In the genomic region with DNA sequence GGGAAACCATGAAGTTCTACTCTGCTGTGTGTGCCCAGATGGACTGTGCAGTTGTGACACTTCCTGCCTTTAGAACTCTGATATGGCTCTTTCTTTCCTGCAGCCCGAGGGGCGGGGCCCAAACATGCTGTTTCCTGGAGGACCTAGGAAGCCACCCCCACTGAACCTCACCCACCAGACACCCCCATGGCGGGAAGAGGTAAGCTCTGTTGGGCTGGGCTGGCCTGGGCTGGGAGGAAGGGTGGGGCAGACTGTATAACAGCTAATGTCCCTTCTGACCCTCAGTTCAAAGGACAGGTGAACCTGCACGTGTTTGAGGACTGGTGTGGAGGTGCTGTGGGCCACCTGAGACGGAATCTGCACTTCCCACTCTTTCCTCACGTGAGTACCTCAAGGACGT, we compare ENCODE assay signal across 16 mouse cellular contexts. TPM values are rescaled to one million over a fixed set of nuclear protein-coding genes. Genes with fewer than 3 reads are reported as not detected.
A peak's percentile ranks its signal among the peaks of the same experiment; 100 is the strongest.
DNase-seq lines count a peak whose midpoint lies in the region; ATAC-seq lines count a peak whose summit lies in the region.
"Had no signal": no experiment of that assay in that cellular context is flagged by ENCODE, and none has a peak within 500 bp of the region (broad histone marks: within the 10 kb centered on the region; RNA-seq: fewer than 3 reads in every experiment).

No protein-coding gene starts in this region.

- no peaks in the 10 kb centered on the region for H3K9me3 ChIP-seq in liver, embryonic 16.5 days (replicated peaks; ENCODE audit: control insufficient read depth, low read length)
- no peaks in the 10 kb centered on the region for H3K9me3 ChIP-seq in forebrain, embryonic 11.5 days (ENCODE audit: control insufficient read depth, low read length)
- no peaks in the 10 kb centered on the region for H3K9me3 ChIP-seq in heart, embryonic 12.5 days (replicated peaks)
- H3K9me3 ChIP-seq: embryonic facial prominence, embryonic 12.5 days; forebrain, embryonic 15.5 days; hindbrain, embryonic 10.5 days had no signal

- peak; percentile 93 for DNase-seq in 416B (ENCODE audit: low read depth)
- peak; percentile 51 for DNase-seq in CD4-positive, CD25-positive, alpha-beta regulatory T cell, adult 2 months (ENCODE audit: low read depth, low spot score)
- DNase-seq in induced T-regulatory cell, adult 2 months (ENCODE audit: low read depth): peak; percentile 79
- DNase-seq in forebrain, embryonic 11.5 days (ENCODE audit: low spot score): no peak
- DNase-seq in heart, adult 9 months (ENCODE audit: low spot score in 2 of 2): no peak
- DNase-seq: adrenal gland, postnatal 25 days; cerebellum, adult 11 months; lung, embryonic 14.5 days had no signal

- no peak overlapping the region for H3K27ac ChIP-seq in liver, embryonic 16.5 days (ENCODE audit: low read length)
- no peak overlapping the region for H3K27ac ChIP-seq in forebrain, embryonic 11.5 days (ENCODE audit: low read depth, low read length)
- no peak overlapping the region for H3K27ac ChIP-seq in heart, embryonic 12.5 days (ENCODE audit: poor library complexity, severe bottlenecking)
- H3K27ac ChIP-seq: embryonic facial prominence, embryonic 12.5 days; forebrain, embryonic 15.5 days; hindbrain, embryonic 10.5 days had no signal

- no peaks in the 10 kb centered on the region for H3K36me3 ChIP-seq in liver, embryonic 16.5 days (ENCODE audit: control insufficient read depth, insufficient read depth)
- peaks cover 10% of the 10 kb centered on the region; the same call in 1 of the 2 replicates for H3K36me3 ChIP-seq in forebrain, embryonic 11.5 days (ENCODE audit: control insufficient read depth, insufficient read depth, low read length)
- no peaks in the 10 kb centered on the region for H3K36me3 ChIP-seq in heart, embryonic 12.5 days

- H3K27me3 ChIP-seq in liver, embryonic 16.5 days (ENCODE audit: control insufficient read depth, insufficient read depth, low read depth, low read length): peaks cover 41% of the 10 kb centered on the region
- H3K27me3 ChIP-seq in forebrain, embryonic 11.5 days (ENCODE audit: control insufficient read depth, insufficient read depth, low read length): no peaks in the 10 kb centered on the region; the same call in 1 of the 2 replicates
- peaks cover 96% of the 10 kb centered on the region for H3K27me3 ChIP-seq in heart, embryonic 12.5 days (replicated peaks)
- H3K27me3 ChIP-seq: forebrain, embryonic 15.5 days had no signal

- no peak overlapping the region for H3K9ac ChIP-seq in liver, embryonic 16.5 days (ENCODE audit: low read depth, low read length)
- no peak overlapping the region for H3K9ac ChIP-seq in forebrain, embryonic 11.5 days (ENCODE audit: low read length)
- no peak overlapping the region for H3K9ac ChIP-seq in heart, embryonic 12.5 days
- H3K9ac ChIP-seq: embryonic facial prominence, embryonic 12.5 days; forebrain, embryonic 15.5 days; lung, embryonic 14.5 days had no signal

- no peak overlapping the region for H3K4me3 ChIP-seq in liver, embryonic 16.5 days (ENCODE audit: low read depth, low read length)
- H3K4me3 ChIP-seq in forebrain, embryonic 11.5 days (ENCODE audit: low read depth, low read length): no peak overlapping the region
- no peak overlapping the region for H3K4me3 ChIP-seq in heart, embryonic 12.5 days
- H3K4me3 ChIP-seq: embryonic facial prominence, embryonic 12.5 days; forebrain, embryonic 15.5 days; hindbrain, embryonic 10.5 days had no signal

- WGBS in liver, embryonic 16.5 days (ENCODE audit: insufficient replicate concordance): 24% methylated on average over 7 of the region's 7 CpGs
- 91% methylated on average over 7 of the region's 7 CpGs for WGBS in forebrain, embryonic 11.5 days
- 67% methylated on average over 7 of the region's 7 CpGs for WGBS in heart, embryonic 12.5 days

- H3K4me1 ChIP-seq in liver, embryonic 16.5 days (ENCODE audit: control insufficient read depth, low read depth, low read length): peaks cover 17% of the 10 kb centered on the region
- H3K4me1 ChIP-seq in forebrain, embryonic 11.5 days (replicated peaks; ENCODE audit: control insufficient read depth, insufficient read depth, low read length): peaks cover 10% of the 10 kb centered on the region; the same call in 1 of the 2 replicates
- H3K4me1 ChIP-seq in heart, embryonic 12.5 days (replicated peaks): 0 out of 2 replicates have a peak, but pooled peaks cover 8% of the 10 kb centered on the region

- H3K4me2 ChIP-seq in liver, embryonic 16.5 days (ENCODE audit: low read depth, low read length): no peak overlapping the region; the same call in 1 of the 2 replicates
- H3K4me2 ChIP-seq in forebrain, embryonic 11.5 days (ENCODE audit: low read depth, low read length, severe bottlenecking): no peak overlapping the region
- H3K4me2 ChIP-seq in heart, embryonic 12.5 days: no peak overlapping the region
- H3K4me2 ChIP-seq: embryonic facial prominence, embryonic 12.5 days; forebrain, embryonic 15.5 days; lung, embryonic 14.5 days had no signal

- peak; percentile 54 for ATAC-seq in liver, embryonic 16.5 days (ENCODE audit: low read depth)
- no peak for ATAC-seq in forebrain, embryonic 11.5 days (replicated peaks; ENCODE audit: low FRiP score)
- ATAC-seq in heart, embryonic 12.5 days (ENCODE audit: insufficient number of reproducible peaks, low FRiP score): no peak
- ATAC-seq: forebrain, embryonic 15.5 days had no signal

RNA-seq across cellular contexts. Expression of a gene that starts 3.3 kb away (rescaled TPM):
- polyA plus RNA-seq in liver, embryonic 16.5 days (2015; fragmentation: Nextera tagmentation; extraction: Ambion mirVana): 0.35 and 0.37 TPM in 2 replicates
- polyA plus RNA-seq in forebrain, embryonic 11.5 days (2014; fragmentation: Nextera tagmentation; extraction: Ambion mirVana): 22.3 and 23.5 TPM in 2 replicates
- 2.0 and 2.5 TPM in 2 replicates for polyA plus RNA-seq in heart, embryonic 12.5 days (2016; fragmentation: Nextera tagmentation; extraction: Ambion mirVana)

RNA-seq across cellular contexts. Expression of a gene that starts 13.8 kb away (rescaled TPM):
- polyA plus RNA-seq in liver, embryonic 16.5 days (2015; fragmentation: Nextera tagmentation; extraction: Ambion mirVana): 0.69 and 1.1 TPM in 2 replicates
- 1.1 and 1.9 TPM in 2 replicates for polyA plus RNA-seq in forebrain, embryonic 11.5 days (2014; fragmentation: Nextera tagmentation; extraction: Ambion mirVana)
- 0.41 and 0.50 TPM in 2 replicates for polyA plus RNA-seq in heart, embryonic 12.5 days (2016; fragmentation: Nextera tagmentation; extraction: Ambion mirVana)
- polyA plus RNA-seq: forebrain, embryonic 15.5 days had no signal

RNA-seq across cellular contexts. Expression of a gene that starts 35.2 kb away (rescaled TPM):
- polyA plus RNA-seq in liver, embryonic 16.5 days (2015; fragmentation: Nextera tagmentation; extraction: Ambion mirVana): not detected in 2 replicates
- not detected in 2 replicates for polyA plus RNA-seq in forebrain, embryonic 11.5 days (2014; fragmentation: Nextera tagmentation; extraction: Ambion mirVana)
- not detected in 2 replicates for polyA plus RNA-seq in heart, embryonic 12.5 days (2016; fragmentation: Nextera tagmentation; extraction: Ambion mirVana)
- polyA plus RNA-seq: embryonic facial prominence, embryonic 12.5 days; forebrain, embryonic 15.5 days; gonadal fat pad, adult 2 months; hindbrain, embryonic 10.5 days; kidney, embryonic 16.5 days; lung, embryonic 14.5 days; spleen, adult 2 months had no signal

RNA-seq across cellular contexts. Expression of a gene that starts 36.2 kb away (rescaled TPM):
- 27.2 and 28.1 TPM in 2 replicates for polyA plus RNA-seq in liver, embryonic 16.5 days (2015; fragmentation: Nextera tagmentation; extraction: Ambion mirVana)
- 1.2 and 1.8 TPM in 2 replicates for polyA plus RNA-seq in forebrain, embryonic 11.5 days (2014; fragmentation: Nextera tagmentation; extraction: Ambion mirVana)
- polyA plus RNA-seq in heart, embryonic 12.5 days (2016; fragmentation: Nextera tagmentation; extraction: Ambion mirVana): 2.2 and 2.9 TPM in 2 replicates

RNA-seq across cellular contexts. Expression of a gene that starts 46.5 kb away (rescaled TPM):
- polyA plus RNA-seq in liver, embryonic 16.5 days (2015; fragmentation: Nextera tagmentation; extraction: Ambion mirVana): 23.3 and 28.4 TPM in 2 replicates
- not detected in 2 replicates for polyA plus RNA-seq in forebrain, embryonic 11.5 days (2014; fragmentation: Nextera tagmentation; extraction: Ambion mirVana)
- polyA plus RNA-seq in heart, embryonic 12.5 days (2016; fragmentation: Nextera tagmentation; extraction: Ambion mirVana): not detected in 2 replicates
- polyA plus RNA-seq: forebrain, embryonic 15.5 days; hindbrain, embryonic 10.5 days had no signal

Comparison
In these comparisons a context has a peak if more than half of its experiments do, and no peak if none do; other contexts are left out.
1. DNase-seq: peak in 416B (single experiment), CD4-positive, CD25-positive, alpha-beta regulatory T cell, adult 2 months (single experiment) and induced T-regulatory cell, adult 2 months (single experiment); none in forebrain, embryonic 11.5 days (single experiment) and heart, adult 9 months (0 of 2).